Mouse (Mus musculus): ENCODE measurements around the gene Cdkn2d. TPM values are rescaled to one million over a fixed set of nuclear protein-coding genes. Genes with fewer than 3 reads are reported as not detected.

Cdkn2d gene
- polyA plus RNA-seq, 1 experiment from 2014 or later, result 56.2 TPM

DNA sequence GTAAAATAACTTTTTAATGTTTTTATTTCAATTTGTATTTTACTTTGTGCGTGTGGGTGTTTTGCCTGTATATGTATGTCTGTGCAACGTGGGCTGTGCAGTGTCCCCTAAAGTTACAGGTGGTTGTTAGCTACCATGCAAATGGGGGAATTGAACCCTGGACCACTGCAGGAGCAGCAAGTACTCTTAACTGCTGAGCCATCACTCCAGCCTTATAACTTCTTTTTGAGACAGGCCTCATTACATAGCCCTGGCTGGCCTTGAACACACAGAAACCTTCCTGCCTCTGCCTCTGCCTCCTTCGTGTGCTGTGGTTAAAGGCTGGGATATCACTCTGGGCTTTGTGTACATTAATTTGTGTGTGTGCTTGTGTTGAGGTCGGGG, 51.8 kb downstream of the Cdkn2d start:
- ATAC-seq (ENCODE audit: insufficient number of reproducible peaks, insufficient read depth, low FRiP score, low TSS enrichment, low read depth), result no peak
- H3K36me3 ChIP-seq, result peaks cover 21% of the 10 kb centered on the region
- H3K4me2 ChIP-seq, result peak overlapping the region; percentile 78
- H3K4me3 ChIP-seq, result peak overlapping the region; percentile 93
- peaks cover 34% of the 10 kb centered on the region for H3K27me3 ChIP-seq
- H3K9me3 ChIP-seq, result no peaks in the 10 kb centered on the region
- peaks cover 35% of the 10 kb centered on the region for H3K4me1 ChIP-seq
- WGBS, result 42% methylated on average over 4 of the region's 4 CpGs
- peak overlapping the region; percentile 99 for H3K9ac ChIP-seq
- 0 out of 2 replicates have a peak overlapping the region, but pooled peaks have one; percentile 91 for H3K27ac ChIP-seq

GRCm38 (mm10) chr9:21238733-21239464, 52.3 kb downstream of the Cdkn2d start, which contains the start of gene Keap1:
Keap1 (minus strand) TSS chr9:21239361.
- peak within 1 kb of the TSS; percentile 93 for H3K4me3 ChIP-seq
- WGBS, result under 1% methylated on average over 71 of the region's 90 CpGs
- H3K4me1 ChIP-seq, result peaks cover 30% of the 10 kb centered on the region
- H3K27ac ChIP-seq, result peak within 1 kb of the TSS; percentile 91
- peak within 1 kb of the TSS; percentile 78 for H3K4me2 ChIP-seq
- peak; percentile 85 for ATAC-seq (ENCODE audit: insufficient number of reproducible peaks, insufficient read depth, low FRiP score, low TSS enrichment, low read depth)
- H3K36me3 ChIP-seq, result peaks cover 26% of the 10 kb centered on the region
- peaks cover 28% of the 10 kb centered on the region for H3K27me3 ChIP-seq
- peak within 1 kb of the TSS; percentile 99 for H3K9ac ChIP-seq
- no peaks in the 10 kb centered on the region for H3K9me3 ChIP-seq

Other genes with a start within 250 kb of the Cdkn2d start
- 1.3 TPM in 1 of 2 replicates, not detected in the other for gene Zglp1, start 224.3 kb downstream of the Cdkn2d start, polyA plus RNA-seq (2015; fragmentation: Nextera tagmentation; extraction: Ambion mirVana)
- gene Gm49373, start 218.3 kb downstream of the Cdkn2d start, polyA plus RNA-seq (2015; fragmentation: Nextera tagmentation; extraction: Ambion mirVana), result 0.79 and 1.0 TPM in 2 replicates
- gene Fdx1l, start 217.8 kb downstream of the Cdkn2d start, polyA plus RNA-seq (2015; fragmentation: Nextera tagmentation; extraction: Ambion mirVana), result 60.0 and 60.2 TPM in 2 replicates
- 2.3 and 2.4 TPM in 2 replicates for gene Gm38431, start 199.4 kb downstream of the Cdkn2d start, polyA plus RNA-seq (2015; fragmentation: Nextera tagmentation; extraction: Ambion mirVana)
- gene Raver1, start 199.4 kb downstream of the Cdkn2d start, polyA plus RNA-seq (2015; fragmentation: Nextera tagmentation; extraction: Ambion mirVana), result 57.7 and 61.0 TPM in 2 replicates
- 14.1 and 14.4 TPM in 2 replicates for gene Tyk2, start 160.2 kb downstream of the Cdkn2d start, polyA plus RNA-seq (2015; fragmentation: Nextera tagmentation; extraction: Ambion mirVana)
- 328 and 359 TPM in 2 replicates for gene Cdc37, start 141.4 kb downstream of the Cdkn2d start, polyA plus RNA-seq (2015; fragmentation: Nextera tagmentation; extraction: Ambion mirVana)
- gene Pde4a, start 125.7 kb downstream of the Cdkn2d start, polyA plus RNA-seq (2015; fragmentation: Nextera tagmentation; extraction: Ambion mirVana), result 4.9 and 6.1 TPM in 2 replicates
- gene Keap1, start 52.0 kb downstream of the Cdkn2d start, polyA plus RNA-seq (2015; fragmentation: Nextera tagmentation; extraction: Ambion mirVana), result 65.2 and 70.7 TPM in 2 replicates
- gene S1pr5, start 43.0 kb downstream of the Cdkn2d start, polyA plus RNA-seq (2015; fragmentation: Nextera tagmentation; extraction: Ambion mirVana), result 0.21 and 0.58 TPM in 2 replicates
- 33.3 and 35.4 TPM in 2 replicates for gene Atg4d, start 26.1 kb downstream of the Cdkn2d start, polyA plus RNA-seq (2015; fragmentation: Nextera tagmentation; extraction: Ambion mirVana)
- 16.8 and 19.2 TPM in 2 replicates for gene Kri1, start 3.4 kb downstream of the Cdkn2d start, polyA plus RNA-seq (2015; fragmentation: Nextera tagmentation; extraction: Ambion mirVana)
- 22.3 and 30.1 TPM in 2 replicates for gene Ap1m2, start 20.9 kb upstream of the Cdkn2d start, polyA plus RNA-seq (2015; fragmentation: Nextera tagmentation; extraction: Ambion mirVana)
- gene Slc44a2, start 29.3 kb upstream of the Cdkn2d start, polyA plus RNA-seq (2015; fragmentation: Nextera tagmentation; extraction: Ambion mirVana), result 120 and 123 TPM in 2 replicates
- 248 and 252 TPM in 2 replicates for gene Ilf3, start 76.5 kb upstream of the Cdkn2d start, polyA plus RNA-seq (2015; fragmentation: Nextera tagmentation; extraction: Ambion mirVana)
- gene Qtrt1, start 120.4 kb upstream of the Cdkn2d start, polyA plus RNA-seq (2015; fragmentation: Nextera tagmentation; extraction: Ambion mirVana), result 47.0 and 53.5 TPM in 2 replicates
- gene Dnm2, start 133.5 kb upstream of the Cdkn2d start, polyA plus RNA-seq (2015; fragmentation: Nextera tagmentation; extraction: Ambion mirVana), result 74.5 and 79.8 TPM in 2 replicates
- 112 and 123 TPM in 2 replicates for gene Tmed1, start 218.8 kb upstream of the Cdkn2d start, polyA plus RNA-seq (2015; fragmentation: Nextera tagmentation; extraction: Ambion mirVana)
- 6.2 and 7.3 TPM in 2 replicates for gene AB124611, start 234.8 kb upstream of the Cdkn2d start, polyA plus RNA-seq (2015; fragmentation: Nextera tagmentation; extraction: Ambion mirVana)